Mouse (Mus musculus): ENCODE measurements around the gene Gpx8.

- TF ChIP-seq EP300 (IDR thresholded peaks at IDR 0.05; ENCODE audit: low read depth) (no peak), CTCF (IDR thresholded peaks at IDR 0.05; ENCODE audit: low read depth) (no peak)
Measured at GRCm38 (mm10) chr13:113023274-113024143, 22.7 kb downstream of the Gpx8 start.

Measured in heart, postnatal 0 days (tissue).